Mouse (Mus musculus): ENCODE results near the gene Wdr31. TPM values are rescaled to one million over a fixed set of nuclear protein-coding genes. Genes with fewer than 3 reads are reported as not detected.

The Wdr31 gene
- polyA plus RNA-seq, 1 experiment from 2014 or later = 7.9 TPM

- no peak for DNase-seq (ENCODE audit: low spot score, missing footprints)
- no peaks in the 10 kb centered on the region for H3K27me3 ChIP-seq (ENCODE audit: control insufficient read depth, insufficient read depth, low read length)
- H3K4me3 ChIP-seq (ENCODE audit: low read depth, low read length) = no peak overlapping the region
- peaks cover 14% of the 10 kb centered on the region; the same call in 1 of the 2 replicates for H3K36me3 ChIP-seq (ENCODE audit: control insufficient read depth, insufficient read depth, low read length)
- H3K9ac ChIP-seq (ENCODE audit: low read length) = no peak overlapping the region
- 92% methylated on average over 3 of the region's 3 CpGs for WGBS
- no peaks in the 10 kb centered on the region for H3K4me1 ChIP-seq (ENCODE audit: control insufficient read depth, insufficient read depth, low read length)
- no peaks in the 10 kb centered on the region for H3K9me3 ChIP-seq (ENCODE audit: control insufficient read depth, low read length)
- no peak for ATAC-seq (ENCODE audit: low FRiP score)
- no peak overlapping the region for H3K27ac ChIP-seq (ENCODE audit: low read depth, low read length)
- H3K4me2 ChIP-seq = no peak overlapping the region
These were observed 71.7 kb downstream of the Wdr31 start for GRCm38 (mm10) chr4:62398956-62399355.

Other genes starting within 250 kb of the Wdr31 start
- 29.3 and 35.7 TPM in 2 replicates for gene Zfp37, start 239.8 kb downstream of the Wdr31 start, polyA plus RNA-seq (2014; fragmentation: Nextera tagmentation; extraction: Ambion mirVana)
- gene Slc31a2, start 208.3 kb downstream of the Wdr31 start, polyA plus RNA-seq (2014; fragmentation: Nextera tagmentation; extraction: Ambion mirVana) = 9.1 and 10.2 TPM in 2 replicates
- 17.9 and 19.6 TPM in 2 replicates for gene Fkbp15, start 110.3 kb downstream of the Wdr31 start, polyA plus RNA-seq (2014; fragmentation: Nextera tagmentation; extraction: Ambion mirVana)
- 50.2 and 52.4 TPM in 2 replicates for gene Slc31a1, start 110.2 kb downstream of the Wdr31 start, polyA plus RNA-seq (2014; fragmentation: Nextera tagmentation; extraction: Ambion mirVana)
- gene Cdc26, start 62.3 kb downstream of the Wdr31 start, polyA plus RNA-seq (2014; fragmentation: Nextera tagmentation; extraction: Ambion mirVana) = 176 and 178 TPM in 2 replicates
- 28.0 and 29.9 TPM in 2 replicates for gene Prpf4, start 62.1 kb downstream of the Wdr31 start, polyA plus RNA-seq (2014; fragmentation: Nextera tagmentation; extraction: Ambion mirVana)
- not detected in 2 replicates for gene Rnf183, start 35.6 kb downstream of the Wdr31 start, polyA plus RNA-seq (2014; fragmentation: Nextera tagmentation; extraction: Ambion mirVana)
- gene Bspry, start 9.2 kb upstream of the Wdr31 start, polyA plus RNA-seq (2014; fragmentation: Nextera tagmentation; extraction: Ambion mirVana) = 0.46 and 0.66 TPM in 2 replicates
- 10.8 and 12.1 TPM in 2 replicates for gene Hdhd3, start 32.6 kb upstream of the Wdr31 start, polyA plus RNA-seq (2014; fragmentation: Nextera tagmentation; extraction: Ambion mirVana)
- 86.8 and 90.8 TPM in 2 replicates for gene Alad, start 49.0 kb upstream of the Wdr31 start, polyA plus RNA-seq (2014; fragmentation: Nextera tagmentation; extraction: Ambion mirVana)
- 137 TPM in 2 replicates for gene Pole3, start 54.2 kb upstream of the Wdr31 start, polyA plus RNA-seq (2014; fragmentation: Nextera tagmentation; extraction: Ambion mirVana)
- gene 4933430I17Rik, start 54.5 kb upstream of the Wdr31 start, polyA plus RNA-seq (2014; fragmentation: Nextera tagmentation; extraction: Ambion mirVana) = 1.1 and 1.8 TPM in 2 replicates
- gene Rgs3, start 89.0 kb upstream of the Wdr31 start, polyA plus RNA-seq (2014; fragmentation: Nextera tagmentation; extraction: Ambion mirVana) = 22.3 and 23.9 TPM in 2 replicates